Mouse (Mus musculus) hindbrain, embryonic 14.5 days (tissue): ENCODE results near the gene Shc4. TPM values are rescaled to one million over a fixed set of nuclear protein-coding genes. Genes with fewer than 3 reads are reported as not detected.

Experiments used
- ATAC-seq: fragments of 200-750 bp; cut with Nextera tagmentation; 2 replicates; pipeline ENCODE4 v1.8.0; 2017; ENCODE audit warnings: moderate number of reproducible peaks, mild to moderate bottlenecking, moderate TSS enrichment, moderate library complexity; ENCODE audit not compliant: low FRiP score
- DNase-seq: peaks from one replicate; pipeline ENCODE4 v3.0.0-alpha.2; 2015; ENCODE audit warnings: low spot score
- H3K27ac ChIP-seq: fragments of 300-500 bp; sonication (generic); 2 replicates; pipeline ENCODE4 v1.5.1; 2014; ENCODE audit warnings: mild to moderate bottlenecking, moderate library complexity
- H3K27me3 ChIP-seq: fragments of 300-500 bp; sonication (generic); 2 replicates; pipeline ENCODE4 v1.6.1; 2014; ENCODE audit warnings: mild to moderate bottlenecking, low read length, mixed read lengths; ENCODE audit not compliant: control insufficient read depth, insufficient read depth
- H3K36me3 ChIP-seq: fragments of 300-500 bp; sonication (generic); replicated peaks from 2 replicates; pipeline ENCODE4 v1.6.1; 2014; ENCODE audit not compliant: control insufficient read depth, insufficient read depth
- H3K4me1 ChIP-seq: fragments of 300-500 bp; sonication (generic); replicated peaks from 2 replicates; pipeline ENCODE4 v1.6.1; 2014; ENCODE audit warnings: antibody characterized with exemption, low read length, mixed read lengths; ENCODE audit not compliant: control insufficient read depth, insufficient read depth
- H3K4me2 ChIP-seq: fragments of 300-500 bp; sonication (generic); replicated peaks from 2 replicates; pipeline ENCODE4 v1.6.1; 2014; ENCODE audit warnings: mild to moderate bottlenecking, moderate library complexity
- H3K4me3 ChIP-seq: fragments of 300-500 bp; sonication (generic); replicated peaks from 2 replicates; pipeline ENCODE4 v1.5.1; 2014; ENCODE audit warnings: mild to moderate bottlenecking, low read length
- H3K9ac ChIP-seq: fragments of 300-500 bp; sonication (generic); 2 replicates; pipeline ENCODE4 v1.6.1; 2014
- H3K9me3 ChIP-seq: fragments of 300-500 bp; sonication (generic); 2 replicates; pipeline ENCODE4 v1.6.1; 2016; ENCODE audit warnings: low read length; ENCODE audit not compliant: control insufficient read depth
- WGBS: fragments of 180-500 bp; shearing (Covaris S2); extraction: QIAGEN DNeasy Blood & Tissue Kit; methylation state at CpG from one replicate; pipeline ENCODE4 v1.1.7; 2014; 5-methylcytosine and 5-hydroxymethylcytosine counted together
- polyA plus RNA-seq: library from polyadenylated mRNA; unstranded; fragments of >200 nt; fragmentation: Nextera tagmentation; extraction: Ambion mirVana; gene quantifications from 2 replicates; pipeline ENCODE4 v1.2.1, GENCODE M21; 2014

Gene Shc4
- polyA plus RNA-seq, 1 experiment from 2014 or later = 3.8 TPM

DNA sequence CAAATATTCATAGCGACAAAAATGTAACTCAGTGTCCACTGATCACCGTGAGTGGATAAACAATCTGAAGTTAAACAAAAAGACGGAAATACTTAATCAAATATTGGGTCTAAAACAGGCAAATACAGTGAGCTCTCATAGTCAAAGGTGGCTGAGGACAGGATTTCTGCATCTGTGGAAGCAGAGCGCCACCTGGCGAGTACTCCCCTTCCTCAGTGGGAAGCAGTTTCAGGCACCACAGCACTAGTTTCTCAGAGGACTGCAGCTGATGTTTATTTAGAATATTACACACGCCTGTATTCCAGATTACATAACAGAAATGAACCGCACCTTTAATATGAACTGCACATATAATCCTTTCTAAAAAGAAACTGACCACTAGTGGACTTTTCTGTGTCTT, 119.3 kb downstream of the Shc4 start:
- Histone ChIP-seq H3K9me3 (no peaks in the 10 kb centered on the region), H3K4me1 (no peaks in the 10 kb centered on the region), H3K27me3 (no peaks in the 10 kb centered on the region), H3K4me3 (no peak overlapping the region), H3K36me3 (peaks cover 25% of the 10 kb centered on the region), H3K4me2 (no peak overlapping the region), H3K27ac (no peak overlapping the region), H3K9ac (no peak overlapping the region)
- ATAC-seq (no peak), DNase-seq (peak; percentile 66)
- WGBS = 78% methylated on average over 7 of the region's 7 CpGs

DNA sequence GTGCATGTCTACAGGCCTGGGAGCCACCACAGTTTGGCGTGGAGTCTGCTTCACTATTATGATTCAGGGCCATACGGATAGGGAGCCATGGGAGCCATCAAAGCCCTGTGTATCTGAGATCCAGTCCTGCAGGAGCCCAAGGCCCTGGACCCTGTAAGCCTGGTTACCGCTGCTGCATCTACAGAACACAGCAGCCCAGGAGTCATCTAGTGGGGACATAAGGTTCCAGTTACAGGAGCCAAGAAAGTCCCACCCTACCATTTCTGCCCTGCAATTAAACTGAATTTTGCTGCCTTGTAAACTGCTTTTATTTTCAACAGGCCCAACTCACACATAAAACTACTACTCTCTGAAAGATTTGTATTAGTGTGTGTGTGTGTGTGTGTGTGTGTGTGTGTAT, 121.0 kb downstream of the Shc4 start:
- no peaks in the 10 kb centered on the region for H3K4me1 ChIP-seq
- H3K9me3 ChIP-seq = no peaks in the 10 kb centered on the region
- H3K27ac ChIP-seq = no peak overlapping the region
- no peaks in the 10 kb centered on the region for H3K27me3 ChIP-seq
- H3K9ac ChIP-seq = no peak overlapping the region
- H3K4me3 ChIP-seq = no peak overlapping the region
- no peak for ATAC-seq
- DNase-seq = no peak
- H3K36me3 ChIP-seq = peaks cover 19% of the 10 kb centered on the region
- WGBS = 93% methylated on average over 3 of the region's 3 CpGs
- H3K4me2 ChIP-seq = no peak overlapping the region

DNA sequence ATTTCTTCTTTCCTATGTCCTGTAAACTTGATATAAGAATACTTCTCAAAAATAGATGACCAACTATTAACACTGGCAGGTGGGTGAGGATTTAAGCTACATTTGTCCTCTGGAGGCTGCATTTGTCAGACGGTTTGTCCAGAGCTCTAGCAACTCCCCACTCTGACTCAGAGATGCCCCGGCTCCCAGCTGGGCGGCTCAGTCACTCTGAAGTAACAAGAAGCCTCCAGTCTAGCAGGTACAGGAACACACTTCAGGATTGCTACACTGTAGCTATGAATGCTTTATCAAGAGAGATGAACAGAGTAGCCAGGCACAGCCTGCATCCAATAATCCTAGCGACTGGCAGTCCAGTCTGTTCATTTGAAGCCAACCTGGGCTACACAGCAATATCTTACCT, 125.0 kb downstream of the Shc4 start:
- H3K9me3 ChIP-seq = no peaks in the 10 kb centered on the region
- H3K27me3 ChIP-seq = no peaks in the 10 kb centered on the region
- H3K4me1 ChIP-seq = no peaks in the 10 kb centered on the region
- WGBS = 85% methylated on average over 4 of the region's 4 CpGs
- H3K36me3 ChIP-seq = peaks cover 19% of the 10 kb centered on the region
- H3K4me2 ChIP-seq = no peak overlapping the region
- DNase-seq = no peak
- H3K4me3 ChIP-seq = no peak overlapping the region
- no peak overlapping the region for H3K27ac ChIP-seq
- no peak for ATAC-seq
- H3K9ac ChIP-seq = no peak overlapping the region

DNA sequence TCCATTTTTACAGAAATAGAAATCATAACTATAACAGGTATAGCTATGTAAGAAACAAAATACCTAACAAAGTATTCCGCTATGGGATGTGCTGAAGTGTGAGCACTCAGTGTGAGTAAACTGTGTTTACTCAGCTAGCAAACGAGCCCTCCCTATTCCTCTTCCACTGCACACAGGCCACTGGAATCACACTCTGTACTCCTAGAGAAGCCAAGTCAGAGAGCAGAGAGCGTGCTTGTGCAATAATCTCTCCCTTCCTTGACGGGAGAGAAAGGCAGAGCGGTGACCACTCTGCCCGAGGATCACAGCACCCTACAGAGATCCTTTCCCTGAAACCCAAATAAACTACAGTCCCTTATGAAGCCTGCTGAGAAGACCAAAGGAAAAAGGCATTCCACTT, 125.7 kb downstream of the Shc4 start:
- Histone ChIP-seq H3K4me2 (no peak overlapping the region), H3K9ac (no peak overlapping the region), H3K4me1 (no peaks in the 10 kb centered on the region), H3K9me3 (no peaks in the 10 kb centered on the region), H3K36me3 (peaks cover 19% of the 10 kb centered on the region), H3K27me3 (no peaks in the 10 kb centered on the region), H3K4me3 (no peak overlapping the region), H3K27ac (no peak overlapping the region)
- 82% methylated on average over 6 of the region's 6 CpGs for WGBS
- DNase-seq (no peak), ATAC-seq (no peak)

DNA sequence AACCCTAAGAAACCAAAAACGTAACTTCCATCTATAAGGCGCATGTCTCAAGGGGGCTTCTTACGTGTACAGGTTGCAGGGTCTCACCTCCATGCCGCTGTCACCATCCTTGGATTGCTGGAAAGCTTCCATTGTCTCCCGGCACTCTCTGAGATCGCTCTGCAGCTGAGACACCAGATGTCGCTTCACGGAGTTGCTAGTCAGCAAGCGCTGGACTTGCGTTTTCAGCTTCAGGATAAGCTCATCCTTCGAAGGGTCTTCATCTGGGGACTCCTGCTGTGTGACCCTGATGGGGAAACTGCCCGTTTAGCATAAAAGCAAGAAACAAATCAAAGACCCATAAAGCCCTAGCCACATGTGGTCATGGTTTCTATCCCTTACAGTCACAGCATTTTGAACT, 129.2 kb downstream of the Shc4 start:
- Histone ChIP-seq H3K36me3 (peaks cover 3% of the 10 kb centered on the region), H3K9ac (no peak overlapping the region), H3K4me1 (no peaks in the 10 kb centered on the region), H3K4me2 (no peak overlapping the region), H3K4me3 (no peak overlapping the region), H3K27ac (no peak overlapping the region), H3K9me3 (no peaks in the 10 kb centered on the region), H3K27me3 (no peaks in the 10 kb centered on the region)
- ATAC-seq = no peak
- DNase-seq = no peak
- WGBS = 76% methylated on average over 12 of the region's 12 CpGs

DNA sequence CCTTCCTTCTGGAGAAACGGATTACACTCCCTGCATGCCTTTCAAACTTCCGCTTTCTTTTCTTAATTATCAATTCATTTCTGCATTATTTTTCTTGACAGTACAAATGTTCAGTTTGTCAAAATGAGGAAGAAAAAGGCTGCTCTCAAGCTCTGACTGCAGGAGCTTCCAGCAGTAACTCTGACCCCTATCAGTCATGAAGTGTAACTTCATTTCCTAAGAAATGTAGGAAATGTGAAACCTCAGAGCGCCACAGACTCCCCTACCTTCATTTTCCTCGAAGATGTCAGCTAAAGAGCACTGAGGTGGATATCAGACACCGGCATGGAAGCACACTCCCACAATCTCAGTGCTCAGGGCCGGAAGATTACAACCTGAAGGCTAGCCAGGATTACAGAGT, 129.9 kb downstream of the Shc4 start:
- Histone ChIP-seq H3K36me3 (peaks cover 3% of the 10 kb centered on the region), H3K9ac (no peak overlapping the region), H3K27me3 (no peaks in the 10 kb centered on the region), H3K4me2 (no peak overlapping the region), H3K9me3 (no peaks in the 10 kb centered on the region), H3K4me3 (no peak overlapping the region), H3K27ac (no peak overlapping the region), H3K4me1 (no peaks in the 10 kb centered on the region)
- ATAC-seq (no peak), DNase-seq (no peak)
- 86% methylated on average over 6 of the region's 6 CpGs for WGBS

DNA sequence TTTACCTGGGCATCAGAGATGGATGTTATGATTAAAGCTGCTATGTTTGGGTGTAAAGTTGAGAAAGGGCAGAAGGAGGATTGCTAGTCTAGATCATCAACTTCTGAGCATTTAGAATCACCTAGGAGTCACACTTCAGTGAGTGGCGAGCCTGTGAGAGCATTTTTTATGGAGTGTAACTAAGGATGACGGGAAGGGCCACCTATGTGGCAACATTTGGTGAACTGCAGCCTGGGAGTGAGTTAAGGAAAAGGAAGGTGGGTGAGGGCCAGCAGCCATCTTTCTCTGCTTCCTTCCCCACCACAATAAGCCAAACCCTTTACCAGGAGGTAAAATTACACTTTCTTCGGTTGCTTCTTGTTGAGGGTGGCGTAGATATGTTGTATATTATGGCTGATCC, 132.1 kb downstream of the Shc4 start:
- no peaks in the 10 kb centered on the region for H3K9me3 ChIP-seq
- H3K27me3 ChIP-seq = no peaks in the 10 kb centered on the region
- H3K36me3 ChIP-seq = peaks cover 17% of the 10 kb centered on the region
- no peak for DNase-seq
- no peak overlapping the region for H3K4me2 ChIP-seq
- H3K27ac ChIP-seq = no peak overlapping the region
- no peak overlapping the region for H3K4me3 ChIP-seq
- 96% methylated on average over 4 of the region's 4 CpGs for WGBS
- no peaks in the 10 kb centered on the region for H3K4me1 ChIP-seq
- H3K9ac ChIP-seq = no peak overlapping the region
- ATAC-seq = no peak

DNA sequence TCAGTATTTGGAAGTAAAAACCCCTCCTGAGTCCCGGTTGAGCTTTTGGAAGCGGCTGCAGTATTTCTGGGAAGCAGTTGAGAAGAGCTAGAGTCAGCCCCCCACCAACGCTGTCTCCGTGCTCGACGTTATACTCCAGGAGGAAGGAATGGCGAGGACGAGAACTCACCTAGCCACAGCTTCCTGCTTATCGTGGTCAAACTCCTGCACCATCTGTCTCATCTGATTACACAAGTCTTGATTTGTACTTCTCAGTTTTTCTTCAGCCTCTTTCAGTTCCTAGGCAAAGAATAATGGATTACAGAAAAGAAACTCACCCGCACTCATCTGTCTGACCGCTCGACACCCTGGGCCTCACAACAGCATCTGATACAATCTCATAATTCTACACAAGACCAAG, 134.7 kb downstream of the Shc4 start:
- Histone ChIP-seq H3K4me3 (no peak overlapping the region), H3K27me3 (no peaks in the 10 kb centered on the region), H3K4me2 (no peak overlapping the region), H3K9me3 (no peaks in the 10 kb centered on the region), H3K36me3 (peaks cover 26% of the 10 kb centered on the region), H3K27ac (no peak overlapping the region), H3K9ac (no peak overlapping the region), H3K4me1 (no peaks in the 10 kb centered on the region)
- no peak for DNase-seq
- WGBS = 95% methylated on average over 12 of the region's 12 CpGs
- ATAC-seq = no peak

DNA sequence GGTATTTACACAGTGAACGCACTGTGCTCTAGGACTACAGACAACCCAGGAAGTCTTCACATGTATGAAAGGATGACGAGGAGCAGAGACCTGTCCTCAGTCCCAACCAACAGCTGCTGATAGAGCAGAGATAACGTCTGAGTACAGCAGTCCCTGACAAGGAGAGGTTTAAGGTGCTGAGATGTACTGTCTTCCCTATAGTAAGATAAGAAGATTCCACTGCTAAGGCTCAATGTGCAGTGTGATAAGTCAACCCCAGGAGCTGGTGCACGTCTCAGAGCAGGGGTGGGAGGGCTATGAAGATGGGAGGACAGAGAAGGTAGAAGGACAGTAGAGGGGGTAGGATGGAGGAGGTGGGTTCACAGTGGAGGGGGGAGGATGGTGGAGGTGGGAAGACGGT, 142.9 kb downstream of the Shc4 start:
- no peaks in the 10 kb centered on the region for H3K27me3 ChIP-seq
- no peaks in the 10 kb centered on the region for H3K4me1 ChIP-seq
- H3K36me3 ChIP-seq = peaks cover 35% of the 10 kb centered on the region
- H3K4me2 ChIP-seq = no peak overlapping the region
- no peaks in the 10 kb centered on the region for H3K9me3 ChIP-seq
- no peak overlapping the region for H3K27ac ChIP-seq
- no peak overlapping the region for H3K4me3 ChIP-seq
- DNase-seq (no peak), ATAC-seq (no peak)
- H3K9ac ChIP-seq = no peak overlapping the region
- 89% methylated on average over 5 of the region's 5 CpGs for WGBS

DNA sequence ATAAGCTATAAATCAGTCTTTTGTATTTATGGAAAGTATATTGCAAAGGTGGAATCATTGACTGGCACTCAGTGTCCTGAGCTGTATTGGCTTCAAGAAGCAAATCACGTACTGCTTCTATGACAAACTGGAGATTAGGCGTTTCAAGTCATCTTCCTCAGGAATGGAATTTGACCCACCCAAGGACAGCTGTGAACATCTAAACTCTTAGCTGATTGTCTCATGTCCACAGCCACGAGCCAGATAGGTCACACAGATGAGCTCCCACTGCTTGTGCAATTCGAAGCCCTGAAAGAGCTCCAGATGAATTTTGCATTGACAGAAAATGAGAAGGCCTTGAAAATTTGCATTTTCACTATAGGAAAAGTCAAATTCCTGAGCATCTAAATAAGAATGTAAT, 146.3 kb downstream of the Shc4 start:
- Histone ChIP-seq H3K9ac (no peak overlapping the region), H3K36me3 (peaks cover 37% of the 10 kb centered on the region), H3K9me3 (no peaks in the 10 kb centered on the region), H3K27me3 (no peaks in the 10 kb centered on the region), H3K4me1 (no peaks in the 10 kb centered on the region), H3K27ac (no peak overlapping the region), H3K4me3 (no peak overlapping the region), H3K4me2 (no peak overlapping the region)
- ATAC-seq (no peak), DNase-seq (no peak)
- WGBS = 85% methylated on average over 4 of the region's 4 CpGs
